Mouse (Mus musculus): Measurements from ENCODE around the gene Nipsnap2. TPM values are rescaled to one million over a fixed set of nuclear protein-coding genes. Genes with fewer than 3 reads are reported as not detected.
"Not testable (repeated sequence)": the region's sequence is repeated elsewhere in the genome, so short reads cannot be mapped to it uniquely, and the experiment has no call there.

Gene Nipsnap2
- 10 to 100 TPM; 78.8 to 80.8 TPM for total RNA-seq (2021)

- intact Hi-C loops (cut with DNase I) = loop anchor here (5.0 kb wide), 1 partner anchor 113 kb away; no protein-coding TSS in a partner anchor
- DNase-seq (ENCODE audit: low spot score in 2 of 2) = peak; percentile 92
These were observed at the start of gene Nipsnap2 for GRCm38 (mm10) chr5:129724834-129725773. TSS of gene Nipsnap2 (plus strand) at chr5:129725063.

DNA sequence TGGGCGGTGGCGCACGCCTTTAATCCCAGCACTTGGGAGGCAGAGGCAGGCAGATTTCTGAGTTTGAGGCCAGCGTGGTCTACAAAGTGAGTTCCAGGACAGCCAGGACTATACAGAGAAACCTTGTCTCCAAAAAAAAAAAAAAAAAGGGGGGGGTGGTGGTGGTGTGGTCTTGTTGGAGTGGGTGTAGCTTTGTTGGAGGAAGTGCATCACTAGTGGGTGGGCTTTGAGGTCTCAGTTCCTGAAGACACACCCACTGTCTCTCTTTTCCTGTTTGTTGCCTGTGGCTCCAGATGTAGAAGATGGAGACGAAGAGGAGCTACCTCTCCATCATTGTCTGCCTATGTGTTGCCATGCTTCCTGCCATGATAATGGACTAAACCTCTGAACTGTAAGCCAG is 39.7 kb upstream of the Nipsnap2 start:
- intact Hi-C loops (cut with DNase I); DNase-seq (ENCODE audit: low spot score in 2 of 2): not testable (repeated sequence)

- intact Hi-C loops (cut with DNase I) = no loop called here
- DNase-seq (ENCODE audit: low spot score in 2 of 2) = no peak
These were observed 37.2 kb upstream of the Nipsnap2 start for GRCm38 (mm10) chr5:129687621-129688020.

GRCm38 (mm10) chr5:129690528-129690927 is 34.3 kb upstream of the Nipsnap2 start:
- DNase-seq (ENCODE audit: low spot score in 2 of 2) = no peak
- intact Hi-C loops (cut with DNase I) = no loop called here

DNA sequence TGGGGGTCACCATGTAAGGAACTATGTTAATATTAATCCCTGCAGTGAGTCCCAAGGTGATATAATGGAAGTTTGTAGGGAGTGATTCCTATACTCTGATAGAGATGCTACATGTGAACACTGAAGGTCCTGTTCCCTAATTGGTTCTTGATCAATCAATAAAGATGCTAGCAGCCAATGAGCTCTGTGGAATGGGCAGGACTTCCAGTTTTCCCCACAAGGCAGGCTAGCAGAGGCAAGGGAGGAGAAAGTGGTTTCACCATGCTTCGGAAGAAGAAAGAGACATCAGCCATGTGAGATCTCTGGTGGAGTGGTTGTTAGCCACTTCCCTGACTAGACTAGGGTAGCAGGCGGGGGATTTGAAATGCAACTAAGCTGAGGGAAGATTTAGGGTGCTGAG is 24.4 kb upstream of the Nipsnap2 start:
- intact Hi-C loops (cut with DNase I) = no loop called here

DNA sequence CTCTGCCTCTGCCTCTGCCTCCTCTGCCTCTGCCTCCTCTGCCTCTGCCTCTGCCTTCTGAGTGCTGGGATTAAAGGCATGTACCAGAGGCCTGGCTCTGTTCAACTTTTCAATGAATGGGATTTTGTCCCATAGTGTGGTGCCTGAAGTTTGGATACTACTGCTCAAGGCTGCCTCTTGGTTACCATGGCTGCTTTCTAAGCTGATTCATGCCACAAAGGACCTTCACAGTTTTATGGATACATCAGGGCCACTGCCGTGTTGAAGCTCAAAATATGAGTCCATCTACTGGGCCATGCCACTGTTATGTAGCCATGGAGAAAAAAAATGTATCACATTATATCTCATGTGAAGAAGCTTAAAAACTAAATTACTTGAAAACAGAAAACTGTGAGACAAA is 23.2 kb upstream of the Nipsnap2 start:
- intact Hi-C loops (cut with DNase I) = no loop called here
- no peak for DNase-seq (ENCODE audit: low spot score in 2 of 2)

More for the DNA sequence above, 24.4 kb upstream of the Nipsnap2 start:
- DNase-seq (ENCODE audit: low spot score in 2 of 2) = no peak

DNA sequence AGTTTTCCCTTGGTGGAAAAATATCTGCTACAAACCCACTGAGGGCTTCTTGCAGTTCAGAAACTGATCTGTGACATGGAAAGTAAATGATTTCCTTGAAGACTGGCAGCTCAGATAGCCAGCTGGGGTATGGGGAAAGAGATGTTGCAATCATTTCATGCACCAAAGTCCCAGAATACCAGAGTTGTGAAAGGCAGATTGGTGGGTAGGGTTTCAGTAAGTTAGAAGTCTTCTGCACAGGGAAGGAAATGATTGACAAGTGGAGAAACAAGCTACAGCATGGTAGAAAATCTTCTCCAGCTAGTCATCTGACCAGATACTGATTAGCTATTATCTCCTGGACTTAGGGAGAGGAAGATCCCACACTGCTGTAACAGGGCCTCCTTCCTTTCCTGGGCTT is 21.5 kb upstream of the Nipsnap2 start:
- no peak for DNase-seq (ENCODE audit: low spot score in 2 of 2)
- intact Hi-C loops (cut with DNase I) = no loop called here

DNA sequence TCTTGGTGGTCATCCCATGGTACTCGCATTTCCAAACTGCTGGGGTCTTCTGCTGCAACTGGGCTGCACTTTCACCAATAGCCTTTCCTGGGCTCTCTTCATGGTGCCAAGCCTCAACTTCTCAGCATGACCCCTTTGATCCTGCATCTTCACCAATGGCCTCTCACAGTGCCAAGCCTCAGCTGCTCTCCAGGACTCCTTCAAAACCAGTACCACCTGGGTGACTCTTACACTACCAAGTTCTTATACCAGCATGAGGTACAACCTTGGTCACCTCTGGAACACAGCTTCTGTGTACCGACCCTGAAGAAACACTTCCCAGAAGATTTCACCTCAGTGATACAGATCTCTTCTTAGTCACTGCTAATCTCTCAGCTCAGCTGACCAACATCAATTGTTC is 16.5 kb upstream of the Nipsnap2 start, which contains the start of gene Sept14:
Sept14 (minus strand) TSS at position 101 of the 400 bp plus-strand sequence.
- intact Hi-C loops (cut with DNase I) = no loop called here
- no peak for DNase-seq (ENCODE audit: low spot score in 2 of 2)

GRCm38 (mm10) chr5:129715326-129715861 is 9.5 kb upstream of the Nipsnap2 start, which contains the start of gene Mrps17:
TSS of gene Mrps17 (plus strand) at chr5:129715497.
- peak; percentile 88 to 90 for DNase-seq (ENCODE audit: low spot score in 2 of 2)
- intact Hi-C loops (cut with DNase I) = no loop called here

DNA sequence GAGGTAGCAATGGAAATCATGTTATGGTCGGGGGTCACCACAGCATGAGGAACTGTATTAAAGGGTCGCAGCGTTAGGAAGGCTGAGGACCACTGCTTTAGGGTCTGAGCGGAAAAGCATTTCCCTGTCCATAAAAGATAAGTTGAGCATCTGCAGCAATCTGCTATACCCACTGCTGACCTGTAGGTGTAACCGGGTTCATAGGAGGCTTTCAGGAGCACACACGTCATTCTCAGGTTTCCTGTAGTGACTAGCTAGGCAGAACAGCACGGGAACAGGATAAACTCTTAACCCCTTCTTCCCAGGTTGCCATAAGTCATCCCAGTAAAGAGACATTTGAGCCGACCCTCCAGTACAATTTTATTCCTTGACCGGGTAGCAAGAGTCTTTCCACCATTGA is 7.8 kb upstream of the Nipsnap2 start:
- intact Hi-C loops (cut with DNase I) = no loop called here
- DNase-seq (ENCODE audit: low spot score in 2 of 2) = no peak

DNA sequence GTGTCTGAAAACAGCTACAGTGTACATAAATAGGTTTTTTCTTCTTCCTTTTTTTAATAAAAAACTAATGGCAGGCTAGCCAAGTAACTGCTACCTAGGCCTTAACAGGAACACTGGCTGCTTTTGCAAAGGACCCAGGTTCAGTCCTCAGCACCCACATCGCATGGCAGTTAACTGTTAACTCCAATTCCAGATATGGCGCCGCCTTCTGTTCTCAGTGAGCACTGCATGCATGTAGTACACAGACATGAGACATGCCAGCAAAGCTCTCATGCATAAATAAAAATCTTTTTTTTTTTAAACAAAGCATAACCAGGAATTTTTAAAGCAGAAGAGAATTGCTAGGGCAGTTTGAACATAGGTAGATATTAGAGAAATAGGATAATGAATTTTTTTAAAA is 4.7 kb upstream of the Nipsnap2 start:
- DNase-seq (ENCODE audit: low spot score in 2 of 2) = no peak
- intact Hi-C loops (cut with DNase I) = loop anchor here (5.0 kb wide), 1 partner anchor 108 kb away; no protein-coding TSS in a partner anchor

DNA sequence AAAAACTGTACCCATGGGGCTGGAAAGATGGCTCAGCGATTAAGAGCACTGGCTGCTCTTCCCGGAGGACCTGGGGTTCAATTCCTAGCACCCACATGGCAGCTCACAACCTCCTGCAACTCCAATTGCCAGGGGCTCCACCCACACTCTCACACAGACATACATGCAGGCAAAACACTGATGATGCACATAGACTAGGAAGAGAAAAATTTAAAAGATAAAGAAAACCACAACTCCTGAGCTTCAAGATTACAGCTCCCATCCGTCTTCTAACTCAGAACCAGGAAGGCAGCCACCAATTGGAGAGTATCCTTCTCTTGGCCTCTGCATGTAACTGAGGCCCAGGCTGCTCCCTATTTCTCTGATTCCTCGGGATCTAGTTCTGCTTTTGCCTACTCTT is 595 bp upstream of the Nipsnap2 start:
- intact Hi-C loops (cut with DNase I) = loop anchor here (5.0 kb wide), 1 partner anchor 112 kb away; no protein-coding TSS in a partner anchor
- DNase-seq (ENCODE audit: low spot score in 2 of 2) = no peak

GRCm38 (mm10) chr5:129725774-129726392 is 1.0 kb downstream of the Nipsnap2 start:
- DNase-seq (ENCODE audit: low spot score in 2 of 2) = no peak
- intact Hi-C loops (cut with DNase I) = no loop called here

DNA sequence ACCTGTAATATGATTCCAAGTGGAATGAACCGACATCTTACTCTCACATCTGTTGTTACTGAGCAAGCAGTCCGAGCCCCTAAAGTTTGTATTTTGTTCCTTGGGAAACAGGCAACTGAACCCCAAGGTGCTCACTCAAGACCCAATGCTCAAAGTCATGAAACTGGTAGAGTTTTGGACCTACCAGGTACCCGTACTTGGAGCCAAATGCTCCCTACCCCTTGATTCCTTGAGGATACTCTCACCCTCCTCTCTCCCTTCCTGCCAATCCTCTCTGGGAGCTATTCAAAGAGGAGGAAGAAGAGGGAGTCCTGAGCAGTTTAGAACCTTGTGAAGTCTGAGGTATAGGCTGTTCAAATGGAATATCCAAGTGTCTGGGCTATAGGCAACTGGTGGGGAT is 1.9 kb downstream of the Nipsnap2 start:
- DNase-seq (ENCODE audit: low spot score in 2 of 2) = no peak
- intact Hi-C loops (cut with DNase I) = no loop called here

DNA sequence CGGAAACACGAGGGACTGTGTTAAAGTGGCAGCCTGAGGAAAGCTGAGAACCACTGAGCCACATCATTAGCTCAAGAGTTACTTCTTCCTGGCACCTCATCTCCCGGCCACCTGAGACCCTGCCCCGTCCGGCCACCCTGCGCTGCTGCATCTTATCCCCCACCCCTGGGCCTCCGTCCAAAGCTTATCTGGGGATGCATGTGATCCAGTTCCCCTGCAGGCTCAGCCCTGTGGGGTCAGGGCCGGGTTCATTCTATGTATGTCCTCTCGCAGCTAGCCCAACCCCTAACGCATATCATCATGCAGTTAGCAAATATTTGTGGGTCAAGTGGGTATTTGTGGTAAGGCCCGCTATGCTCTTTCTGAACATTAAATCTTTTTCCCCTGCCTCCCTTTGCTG is 4.4 kb downstream of the Nipsnap2 start:
- intact Hi-C loops (cut with DNase I) = no loop called here

DNA sequence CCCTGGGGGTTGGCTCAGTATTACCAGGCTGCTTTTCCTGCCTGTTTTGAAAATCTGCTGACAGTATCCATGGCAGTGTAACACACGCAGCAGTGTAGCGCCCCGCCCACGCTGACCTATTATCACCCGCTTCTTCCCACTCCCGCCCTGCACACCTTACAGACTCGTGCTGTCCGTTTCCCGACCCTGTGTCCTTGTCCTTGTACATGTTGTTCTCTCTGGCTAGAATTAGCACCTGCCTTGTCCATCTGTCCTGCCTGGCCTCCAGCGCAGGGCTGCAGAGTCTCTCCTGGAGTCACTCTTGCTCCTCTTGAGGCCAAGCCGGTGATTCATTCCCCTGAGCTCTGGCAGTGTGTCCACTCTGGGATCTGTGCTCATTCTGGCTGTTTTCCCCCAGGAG is 5.5 kb downstream of the Nipsnap2 start:
- no peak for DNase-seq (ENCODE audit: low spot score in 2 of 2)
- intact Hi-C loops (cut with DNase I) = no loop called here

More for the DNA sequence above, 4.4 kb downstream of the Nipsnap2 start:
- DNase-seq (ENCODE audit: low spot score in 2 of 2) = no peak

DNA sequence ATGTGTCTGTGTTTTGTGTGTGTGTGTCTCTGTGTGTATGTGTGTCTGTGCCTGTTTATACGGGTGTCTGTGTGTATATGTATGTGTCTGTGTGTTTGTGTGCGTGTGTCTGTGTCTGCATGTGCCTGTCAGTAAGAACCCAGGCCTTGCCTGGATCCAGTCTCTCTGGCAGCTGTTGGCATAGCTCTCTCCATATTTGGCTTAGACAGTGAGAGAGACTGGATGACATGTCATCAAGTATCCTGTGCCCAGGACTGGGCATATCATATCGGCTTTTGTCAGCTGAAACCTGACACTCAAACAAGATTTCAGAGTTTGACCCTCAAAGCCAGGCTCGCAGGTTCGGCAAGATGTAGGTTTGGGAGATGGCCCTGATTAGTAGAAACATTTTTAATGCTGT is 6.2 kb downstream of the Nipsnap2 start:
- DNase-seq (ENCODE audit: low spot score in 2 of 2) = no peak
- intact Hi-C loops (cut with DNase I) = no loop called here

DNA sequence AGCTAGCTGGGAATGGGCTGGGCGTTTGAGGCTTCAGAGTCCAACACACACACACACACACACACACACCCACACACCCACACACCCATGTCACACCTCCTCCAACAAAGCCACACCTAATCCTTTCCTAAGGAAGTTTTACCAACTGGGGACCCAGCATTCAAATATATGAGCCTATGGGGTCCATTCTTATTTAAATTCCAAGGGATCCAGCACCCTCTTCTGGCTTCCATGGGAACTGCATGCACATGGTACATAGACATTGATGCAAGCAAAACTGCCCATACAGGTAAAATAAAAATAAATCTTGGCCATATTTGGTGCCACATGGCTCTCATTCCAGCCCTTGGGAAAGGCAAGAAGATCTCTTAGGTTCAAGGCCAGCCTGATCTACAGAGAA is 16.1 kb downstream of the Nipsnap2 start:
- intact Hi-C loops (cut with DNase I) = no loop called here
- no peak for DNase-seq (ENCODE audit: low spot score in 2 of 2)

- intact Hi-C loops (cut with DNase I) = no loop called here
- no peak for DNase-seq (ENCODE audit: low spot score in 2 of 2)
These were observed 18.1 kb downstream of the Nipsnap2 start for GRCm38 (mm10) chr5:129742903-129743488.

GRCm38 (mm10) chr5:129744050-129744449 is 19.2 kb downstream of the Nipsnap2 start:
- intact Hi-C loops (cut with DNase I) = no loop called here
- DNase-seq (ENCODE audit: low spot score in 2 of 2) = no peak

All from left cerebral cortex, postnatal 36 days (tissue).